Mouse (Mus musculus) liver, embryonic 15.5 days (tissue): ENCODE data around the gene Tfpi2. TPM values are rescaled to one million over a fixed set of nuclear protein-coding genes. Genes with fewer than 3 reads are reported as not detected.

ENCODE experiments used
- ATAC-seq: fragments of 200-750 bp; cut with Nextera tagmentation; 2 replicates; pipeline ENCODE4 v1.8.0; 2017; ENCODE audit warnings: moderate number of reproducible peaks, mild to moderate bottlenecking, moderate library complexity; ENCODE audit not compliant: insufficient read depth
- H3K27ac ChIP-seq: fragments of 300-500 bp; sonication (generic); replicated peaks from 2 replicates; pipeline ENCODE4 v1.5.1; 2015; ENCODE audit warnings: mild to moderate bottlenecking, inconsistent platforms
- H3K27me3 ChIP-seq: fragments of 300-500 bp; sonication (generic); 2 replicates; pipeline ENCODE4 v1.6.1; 2015; ENCODE audit warnings: mild to moderate bottlenecking, inconsistent platforms
- H3K36me3 ChIP-seq: fragments of 300-500 bp; sonication (generic); replicated peaks from 2 replicates; pipeline ENCODE4 v1.6.1; 2015; ENCODE audit warnings: moderate library complexity, mild to moderate bottlenecking, inconsistent platforms
- H3K4me1 ChIP-seq: fragments of 300-500 bp; sonication (generic); replicated peaks from 2 replicates; pipeline ENCODE4 v1.6.1; 2015; ENCODE audit warnings: inconsistent platforms
- H3K4me2 ChIP-seq: fragments of 300-500 bp; sonication (generic); 2 replicates; pipeline ENCODE4 v1.6.1; 2015; ENCODE audit warnings: moderate library complexity, mild to moderate bottlenecking, inconsistent platforms
- H3K4me3 ChIP-seq: fragments of 300-500 bp; sonication (generic); replicated peaks from 2 replicates; pipeline ENCODE4 v1.5.1; 2015; ENCODE audit warnings: mild to moderate bottlenecking, inconsistent platforms
- H3K9ac ChIP-seq: fragments of 300-500 bp; sonication (generic); 2 replicates; pipeline ENCODE4 v1.6.1; 2015; ENCODE audit warnings: moderate library complexity, mild to moderate bottlenecking, inconsistent platforms
- H3K9me3 ChIP-seq: fragments of 300-500 bp; sonication (generic); replicated peaks from 2 replicates; pipeline ENCODE4 v1.6.1; 2016; ENCODE audit warnings: inconsistent platforms
- WGBS: fragments of 180-500 bp; shearing (Covaris S2); methylation state at CpG from one replicate; pipeline ENCODE4 v1.1.7; 2015; ENCODE audit warnings: mixed read lengths; ENCODE audit not compliant: insufficient replicate concordance; 5-methylcytosine and 5-hydroxymethylcytosine counted together
- polyA plus RNA-seq: library from polyadenylated mRNA; unstranded; fragments of >200 nt; fragmentation: Nextera tagmentation; extraction: Ambion mirVana; gene quantifications from 2 replicates; pipeline ENCODE4 v1.2.1, GENCODE M21; 2015

Gene Tfpi2
- polyA plus RNA-seq: 23.1 and 24.9 TPM in 2 replicates

DNA sequence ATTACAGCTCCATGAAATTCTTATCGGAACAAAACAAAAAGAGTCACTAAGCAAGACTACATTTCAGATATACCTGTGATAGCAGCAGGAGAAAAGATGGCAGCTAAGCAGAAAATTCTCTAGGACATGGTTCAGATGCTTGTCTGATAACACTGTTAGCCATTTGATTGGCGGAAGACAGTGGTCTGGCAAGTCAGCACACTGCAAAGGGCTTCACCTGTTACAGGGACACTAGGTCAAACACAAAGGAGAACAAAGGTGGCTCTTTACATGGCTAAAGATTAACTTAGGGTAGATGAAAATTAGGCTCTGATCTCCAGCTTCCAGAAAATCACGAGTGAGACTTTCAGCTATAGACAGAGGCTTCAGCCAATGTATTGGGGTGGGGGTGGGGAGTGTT lies at the start of gene Tfpi2:
Gene Tfpi2, minus strand, starts transcription at position 170 of the 400 bp plus-strand sequence.
- H3K4me3 ChIP-seq: peak within 1 kb of the TSS; percentile 29
- H3K27me3 ChIP-seq: no peaks in the 10 kb centered on the region
- WGBS: 52% methylated on average over 3 of the region's 3 CpGs
- peak; percentile 90 for ATAC-seq
- H3K4me2 ChIP-seq: no peak within 1 kb of the TSS
- H3K4me1 ChIP-seq: no peaks in the 10 kb centered on the region
- no peaks in the 10 kb centered on the region for H3K9me3 ChIP-seq
- H3K27ac ChIP-seq: 0 out of 2 replicates have a peak within 1 kb of the TSS, but pooled peaks have one; percentile 38
- H3K9ac ChIP-seq: no peak within 1 kb of the TSS
- H3K36me3 ChIP-seq: no peaks in the 10 kb centered on the region

DNA sequence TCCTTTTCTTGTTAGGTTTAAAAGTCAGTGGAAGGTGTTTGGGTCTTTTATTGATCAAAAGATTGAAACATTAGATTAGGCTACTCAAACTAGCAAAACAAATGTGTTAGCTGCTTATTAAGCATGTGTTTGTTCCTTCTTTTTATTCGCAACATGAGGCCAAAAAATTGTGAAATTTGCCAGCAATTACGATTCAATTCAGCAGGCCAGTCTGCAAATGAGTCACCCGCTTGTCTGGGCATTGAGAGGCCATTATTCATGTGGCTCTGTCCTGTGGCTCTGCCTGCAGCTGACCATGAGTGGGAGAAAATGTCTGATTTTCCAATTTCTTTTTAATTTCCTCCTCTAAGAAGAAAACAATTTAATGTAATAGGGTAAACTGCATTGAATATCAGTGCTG lies 42.2 kb upstream of the Tfpi2 start:
- no peaks in the 10 kb centered on the region for H3K36me3 ChIP-seq
- no peak overlapping the region for H3K9ac ChIP-seq
- 55% methylated on average over 3 of the region's 3 CpGs for WGBS
- H3K4me1 ChIP-seq: no peaks in the 10 kb centered on the region
- no peak overlapping the region for H3K4me3 ChIP-seq
- H3K27ac ChIP-seq: no peak overlapping the region
- no peaks in the 10 kb centered on the region for H3K27me3 ChIP-seq
- H3K4me2 ChIP-seq: no peak overlapping the region
- no peak for ATAC-seq
- H3K9me3 ChIP-seq: no peaks in the 10 kb centered on the region

DNA sequence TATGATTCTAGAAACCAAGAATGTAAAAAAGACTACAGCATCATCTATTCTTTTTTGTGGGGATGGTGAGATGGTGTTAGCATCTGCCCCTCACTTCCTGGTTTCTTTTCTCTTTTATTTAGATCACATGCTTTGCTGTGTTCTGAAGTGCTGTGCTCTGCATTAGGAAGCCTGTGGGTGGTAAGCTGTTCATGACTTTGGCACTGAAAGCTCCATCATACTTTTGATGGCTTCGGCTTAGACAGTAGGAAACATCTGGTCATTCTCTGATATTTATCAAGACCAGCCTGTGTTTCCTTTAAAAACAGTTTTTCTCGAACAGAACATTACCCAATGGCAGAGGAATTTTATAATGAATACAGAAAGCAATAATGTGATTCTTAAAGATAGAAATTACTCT lies 37.6 kb upstream of the Tfpi2 start:
- WGBS: 10% methylated on average over 2 of the region's 2 CpGs
- H3K4me1 ChIP-seq: no peaks in the 10 kb centered on the region
- H3K9ac ChIP-seq: no peak overlapping the region
- no peak overlapping the region for H3K4me3 ChIP-seq
- H3K4me2 ChIP-seq: no peak overlapping the region
- H3K27me3 ChIP-seq: no peaks in the 10 kb centered on the region
- ATAC-seq: no peak
- H3K9me3 ChIP-seq: no peaks in the 10 kb centered on the region
- no peaks in the 10 kb centered on the region for H3K36me3 ChIP-seq
- H3K27ac ChIP-seq: no peak overlapping the region

DNA sequence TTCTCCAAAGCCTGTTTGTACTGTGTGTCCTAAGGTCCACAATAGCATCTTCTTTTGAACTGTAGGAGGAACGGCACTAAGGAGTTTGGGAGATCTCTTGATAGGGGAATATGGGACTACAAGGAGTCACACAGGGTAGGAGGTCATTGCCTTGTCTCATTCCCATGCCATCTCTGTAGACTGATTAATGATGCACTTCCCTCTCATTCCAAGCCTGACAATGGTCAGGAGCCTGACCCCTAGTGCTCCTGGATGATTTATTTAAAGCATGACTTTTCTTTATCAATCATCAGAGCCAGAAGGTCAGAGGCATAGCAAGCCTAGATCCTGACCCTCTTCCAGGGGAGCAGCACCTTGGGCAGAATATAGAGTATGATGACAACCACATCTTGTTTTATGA lies 33.9 kb upstream of the Tfpi2 start:
- H3K4me3 ChIP-seq: no peak overlapping the region
- H3K27ac ChIP-seq: no peak overlapping the region
- H3K4me2 ChIP-seq: no peak overlapping the region
- H3K36me3 ChIP-seq: no peaks in the 10 kb centered on the region
- no peaks in the 10 kb centered on the region for H3K27me3 ChIP-seq
- no peak for ATAC-seq
- no peaks in the 10 kb centered on the region for H3K9me3 ChIP-seq
- WGBS: 77% methylated on average over 1 of the region's 1 CpGs
- H3K9ac ChIP-seq: no peak overlapping the region
- H3K4me1 ChIP-seq: no peaks in the 10 kb centered on the region

DNA sequence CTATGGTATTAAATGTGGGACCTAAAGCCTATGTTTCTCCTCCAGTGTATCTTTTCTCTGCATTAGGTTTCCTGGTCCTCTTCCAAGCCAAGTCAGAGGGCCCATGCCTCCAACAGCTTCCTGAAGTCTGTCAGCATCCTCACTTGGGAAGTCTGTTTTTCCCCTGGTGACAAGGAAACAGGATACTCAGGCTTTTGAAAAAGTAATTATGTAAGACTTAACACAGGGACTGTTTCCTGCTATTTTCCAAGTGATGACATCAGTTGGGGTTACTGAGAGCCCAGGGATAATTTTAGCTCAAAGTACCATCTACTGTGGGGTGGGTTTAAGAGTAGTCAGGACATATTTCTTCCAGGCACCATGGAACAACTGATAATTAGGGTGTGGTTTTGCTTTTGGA lies 20.8 kb upstream of the Tfpi2 start:
- Histone ChIP-seq H3K4me2 (no peak overlapping the region), H3K27ac (no peak overlapping the region), H3K4me1 (no peaks in the 10 kb centered on the region)

DNA sequence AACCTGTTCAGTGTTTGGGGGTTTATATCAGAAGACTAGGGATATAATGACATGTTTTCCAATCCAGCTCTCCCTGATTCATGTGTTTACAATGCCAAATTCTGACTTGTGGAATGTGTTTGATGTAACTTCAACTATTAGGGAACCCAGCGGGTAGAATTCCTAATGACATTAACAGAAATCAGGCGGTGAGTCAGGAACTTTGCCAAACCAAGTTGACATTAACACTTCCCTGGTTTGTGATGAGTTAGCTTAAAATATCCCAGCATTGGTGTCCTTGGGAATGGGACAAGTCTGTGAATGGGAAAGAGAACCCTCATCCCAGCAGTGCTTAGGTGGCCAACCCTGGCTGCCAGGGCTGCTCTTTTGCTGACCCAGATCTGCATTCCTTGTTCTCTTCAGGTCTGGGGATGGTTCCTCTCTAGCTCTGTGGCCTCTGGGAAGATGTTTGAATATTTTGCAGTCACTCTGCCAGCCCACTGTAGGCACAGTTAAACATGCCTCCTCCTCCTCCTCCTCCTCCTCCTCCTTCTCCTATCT lies 19.9 kb upstream of the Tfpi2 start:
- 65% methylated on average over 2 of the region's 2 CpGs for WGBS
- no peak overlapping the region for H3K4me2 ChIP-seq
- no peaks in the 10 kb centered on the region for H3K9me3 ChIP-seq
- no peak overlapping the region for H3K9ac ChIP-seq
- H3K27ac ChIP-seq: no peak overlapping the region
- no peak for ATAC-seq
- H3K4me1 ChIP-seq: no peaks in the 10 kb centered on the region
- H3K36me3 ChIP-seq: no peaks in the 10 kb centered on the region
- no peak overlapping the region for H3K4me3 ChIP-seq
- H3K27me3 ChIP-seq: no peaks in the 10 kb centered on the region

More for the DNA sequence above, 20.8 kb upstream of the Tfpi2 start:
- Histone ChIP-seq H3K9me3 (no peaks in the 10 kb centered on the region), H3K9ac (no peak overlapping the region), H3K36me3 (no peaks in the 10 kb centered on the region), H3K4me3 (no peak overlapping the region), H3K27me3 (no peaks in the 10 kb centered on the region)
- no peak for ATAC-seq

DNA sequence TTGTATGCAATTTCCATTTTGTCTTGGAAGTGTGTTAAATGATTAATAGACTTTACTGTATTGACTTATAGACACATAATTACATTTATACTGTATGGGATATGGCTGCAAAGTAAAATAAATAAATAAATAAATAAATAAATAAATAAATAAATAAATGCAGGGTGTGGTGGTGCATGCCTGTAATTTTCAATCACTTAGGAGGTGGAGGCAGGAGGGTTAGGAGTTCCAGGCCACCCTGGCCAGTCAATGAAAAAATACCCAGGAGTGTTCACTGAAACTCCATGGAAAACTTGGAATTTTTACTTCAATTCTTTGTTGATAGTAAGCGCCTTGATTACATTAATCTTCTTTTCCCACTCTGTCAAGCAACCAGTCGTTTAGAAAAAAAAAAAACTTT lies 16.1 kb upstream of the Tfpi2 start:
- H3K4me3 ChIP-seq: peak overlapping the region; percentile 51
- ATAC-seq: no peak
- no peak overlapping the region for H3K9ac ChIP-seq
- H3K9me3 ChIP-seq: no peaks in the 10 kb centered on the region
- H3K27ac ChIP-seq: no peak overlapping the region
- no peaks in the 10 kb centered on the region for H3K36me3 ChIP-seq
- 53% methylated on average over 2 of the region's 2 CpGs for WGBS
- H3K4me2 ChIP-seq: no peak overlapping the region; the same call in 1 of the 2 replicates
- H3K27me3 ChIP-seq: no peaks in the 10 kb centered on the region
- no peaks in the 10 kb centered on the region; the same call in 1 of the 2 replicates for H3K4me1 ChIP-seq

DNA sequence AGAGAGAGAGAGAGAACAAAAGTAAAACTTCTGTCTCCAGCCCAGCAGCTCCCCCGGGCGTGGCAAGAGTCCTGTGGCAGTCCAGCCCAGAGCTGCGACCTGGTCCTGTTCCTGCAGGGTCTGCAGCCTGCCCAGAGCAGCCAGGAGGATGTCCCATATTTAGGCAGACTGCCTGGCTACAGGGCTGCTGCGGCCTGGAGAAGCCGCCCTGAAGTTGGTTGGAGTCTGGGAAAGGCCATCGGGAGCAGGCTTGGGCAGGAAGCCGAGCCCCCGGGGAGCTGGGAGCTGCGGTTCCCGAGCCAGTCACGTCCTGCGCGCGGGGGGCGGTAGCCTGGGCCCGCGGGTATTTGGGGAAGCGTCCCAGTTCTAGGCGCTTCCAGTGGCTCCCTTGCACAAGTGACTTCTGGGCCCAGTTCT lies 15.2 kb upstream of the Tfpi2 start, which contains the start of gene Gng11:
Gene Gng11, plus strand, starts transcription at position 15 of the 417 bp plus-strand sequence.
- H3K27ac ChIP-seq: peak within 1 kb of the TSS; percentile 72
- no peaks in the 10 kb centered on the region; the same call in 1 of the 2 replicates for H3K4me1 ChIP-seq
- H3K9ac ChIP-seq: peak within 1 kb of the TSS; percentile 9; the same call in 1 of the 2 replicates
- H3K4me2 ChIP-seq: peak within 1 kb of the TSS; percentile 59
- peak; percentile 69 for ATAC-seq
- H3K9me3 ChIP-seq: no peaks in the 10 kb centered on the region
- WGBS: 0% methylated on average over 19 of the region's 19 CpGs
- H3K4me3 ChIP-seq: peak within 1 kb of the TSS; percentile 51
- no peaks in the 10 kb centered on the region for H3K27me3 ChIP-seq
- H3K36me3 ChIP-seq: no peaks in the 10 kb centered on the region

DNA sequence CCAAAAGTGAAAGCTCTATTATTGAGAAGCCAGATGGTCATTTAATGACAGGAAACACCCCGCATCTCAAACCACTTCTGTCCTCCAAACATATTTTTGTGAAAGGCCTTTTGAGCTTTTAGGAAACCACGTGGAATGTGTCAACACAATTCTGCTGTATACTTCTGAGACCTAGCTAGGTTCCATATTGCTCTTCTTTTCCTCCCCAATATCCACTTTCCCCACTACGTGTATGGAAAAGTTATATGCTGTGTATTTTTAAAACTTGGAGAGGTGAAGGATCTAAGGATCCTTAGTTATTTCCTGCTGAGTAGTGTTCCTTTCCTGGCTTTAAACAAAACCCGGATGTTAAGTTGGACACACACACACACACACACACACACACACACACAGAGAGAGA lies 14.7 kb upstream of the Tfpi2 start:
- 11% methylated on average over 4 of the region's 4 CpGs for WGBS
- no peaks in the 10 kb centered on the region; the same call in 1 of the 2 replicates for H3K4me1 ChIP-seq
- H3K4me3 ChIP-seq: peak overlapping the region; percentile 51; the same call in 1 of the 2 replicates
- no peaks in the 10 kb centered on the region for H3K27me3 ChIP-seq
- H3K9me3 ChIP-seq: no peaks in the 10 kb centered on the region
- peak; percentile 33 for ATAC-seq
- H3K27ac ChIP-seq: no peak overlapping the region
- no peaks in the 10 kb centered on the region for H3K36me3 ChIP-seq
- peak overlapping the region; percentile 7; the same call in 1 of the 2 replicates for H3K4me2 ChIP-seq
- no peak overlapping the region for H3K9ac ChIP-seq

DNA sequence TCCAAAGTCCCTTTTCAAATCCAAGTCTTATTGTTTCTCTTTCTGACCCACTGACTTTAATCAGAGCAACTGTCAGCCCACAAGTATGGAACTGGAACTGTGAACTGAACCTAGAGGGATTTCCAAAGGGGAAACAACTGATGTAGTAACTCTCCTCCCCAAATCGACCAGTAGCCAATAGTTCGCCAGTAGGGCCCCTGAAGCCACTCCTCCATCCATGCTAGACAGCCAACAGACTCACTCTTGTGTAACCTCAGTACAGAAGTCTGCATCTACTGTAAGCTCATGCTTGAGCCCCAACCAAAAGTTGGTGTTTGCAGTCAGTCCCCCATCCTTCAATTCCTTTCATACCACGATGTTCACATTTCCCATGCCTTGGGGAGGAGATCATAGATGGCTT lies 12.0 kb upstream of the Tfpi2 start:
- ATAC-seq: no peak
- no peak overlapping the region for H3K4me3 ChIP-seq

DNA sequence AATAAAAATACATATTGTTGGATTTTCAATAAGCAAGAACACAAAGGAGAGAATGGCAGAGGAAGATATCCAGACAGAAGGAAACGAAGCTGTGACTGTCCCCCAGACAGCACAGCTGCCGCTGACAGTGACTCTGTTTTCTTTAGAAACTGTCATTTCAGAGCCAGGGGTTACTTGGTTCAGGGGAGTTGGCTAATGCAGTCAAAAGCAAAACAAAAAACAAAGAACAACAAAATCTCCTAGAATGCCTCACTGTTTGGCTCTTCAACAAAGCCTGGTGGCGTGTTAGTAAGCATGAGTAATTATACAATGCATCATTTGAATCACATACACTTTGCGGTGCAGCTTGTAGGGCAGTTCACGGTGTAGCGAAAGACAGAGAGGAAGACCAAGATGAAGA lies 10.6 kb upstream of the Tfpi2 start:
- Histone ChIP-seq H3K4me2 (no peak overlapping the region), H3K9me3 (no peaks in the 10 kb centered on the region)
- ATAC-seq: no peak

More for the DNA sequence above, 12.0 kb upstream of the Tfpi2 start:
- 43% methylated on average over 3 of the region's 3 CpGs for WGBS
- Histone ChIP-seq H3K27ac (no peak overlapping the region), H3K4me2 (no peak overlapping the region), H3K4me1 (no peaks in the 10 kb centered on the region; the same call in 1 of the 2 replicates), H3K27me3 (no peaks in the 10 kb centered on the region), H3K9ac (no peak overlapping the region), H3K36me3 (no peaks in the 10 kb centered on the region), H3K9me3 (no peaks in the 10 kb centered on the region)

DNA sequence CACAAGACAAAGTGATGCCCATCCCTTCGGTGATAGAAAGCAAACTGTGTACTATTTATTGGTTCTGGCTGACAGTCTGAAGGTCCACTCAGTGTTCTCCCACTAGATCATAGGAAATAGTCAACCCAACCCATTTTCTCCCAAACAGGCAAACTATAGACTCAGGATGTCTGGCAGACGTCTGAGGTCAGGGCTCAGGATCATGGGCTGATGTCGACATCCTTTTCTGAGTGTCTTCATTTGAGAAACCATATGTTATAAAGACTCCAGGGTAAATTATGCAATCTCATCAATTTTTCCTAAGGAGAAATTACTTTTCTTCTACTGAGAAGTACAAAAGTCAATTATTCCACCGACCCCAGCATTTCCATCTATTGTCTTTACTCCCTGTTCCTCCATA lies 9.4 kb upstream of the Tfpi2 start:
- 51% methylated on average over 4 of the region's 4 CpGs for WGBS
- no peak overlapping the region for H3K9ac ChIP-seq
- H3K36me3 ChIP-seq: no peaks in the 10 kb centered on the region
- no peaks in the 10 kb centered on the region; the same call in 1 of the 2 replicates for H3K4me1 ChIP-seq
- no peaks in the 10 kb centered on the region for H3K9me3 ChIP-seq
- H3K4me2 ChIP-seq: no peak overlapping the region
- no peak overlapping the region for H3K27ac ChIP-seq
- H3K4me3 ChIP-seq: no peak overlapping the region
- no peak for ATAC-seq
- no peaks in the 10 kb centered on the region for H3K27me3 ChIP-seq

More for the DNA sequence above, 10.6 kb upstream of the Tfpi2 start:
- 67% methylated on average over 6 of the region's 6 CpGs for WGBS
- Histone ChIP-seq H3K9ac (no peak overlapping the region), H3K36me3 (no peaks in the 10 kb centered on the region), H3K4me3 (no peak overlapping the region), H3K27me3 (no peaks in the 10 kb centered on the region), H3K27ac (no peak overlapping the region), H3K4me1 (no peaks in the 10 kb centered on the region; the same call in 1 of the 2 replicates)
